Mouse (Mus musculus): ENCODE measurements around the gene Ap3m1. TPM values are rescaled to one million over a fixed set of nuclear protein-coding genes. Genes with fewer than 3 reads are reported as not detected.
A peak's percentile ranks its signal among the peaks of the same experiment; 100 is the strongest.

Ap3m1 gene
- polyA plus RNA-seq, 1 experiment from 2014 or later, result 127 TPM

GRCm38 (mm10) chr14:21088731-21089130 lies 36.4 kb upstream of the Ap3m1 start:
- Histone ChIP-seq H3K36me3 (ENCODE audit: control insufficient read depth, insufficient read depth, low read length) (no peaks in the 10 kb centered on the region), H3K27me3 (ENCODE audit: control insufficient read depth, insufficient read depth, low read length) (no peaks in the 10 kb centered on the region), H3K4me1 (ENCODE audit: control insufficient read depth, insufficient read depth, low read length) (peaks cover 8% of the 10 kb centered on the region), H3K4me3 (ENCODE audit: low read depth, low read length) (no peak overlapping the region), H3K4me2 (ENCODE audit: low read depth) (no peak overlapping the region), H3K27ac (ENCODE audit: low read depth, low read length) (no peak overlapping the region), H3K9me3 (ENCODE audit: control insufficient read depth, low read length) (no peaks in the 10 kb centered on the region), H3K9ac (ENCODE audit: low read length) (no peak overlapping the region)
- WGBS, result 38% methylated on average over 3 of the region's 3 CpGs
- DNase-seq (ENCODE audit: low spot score), result no peak
- no peak for ATAC-seq (ENCODE audit: insufficient read depth, low FRiP score, low TSS enrichment)

DNA sequence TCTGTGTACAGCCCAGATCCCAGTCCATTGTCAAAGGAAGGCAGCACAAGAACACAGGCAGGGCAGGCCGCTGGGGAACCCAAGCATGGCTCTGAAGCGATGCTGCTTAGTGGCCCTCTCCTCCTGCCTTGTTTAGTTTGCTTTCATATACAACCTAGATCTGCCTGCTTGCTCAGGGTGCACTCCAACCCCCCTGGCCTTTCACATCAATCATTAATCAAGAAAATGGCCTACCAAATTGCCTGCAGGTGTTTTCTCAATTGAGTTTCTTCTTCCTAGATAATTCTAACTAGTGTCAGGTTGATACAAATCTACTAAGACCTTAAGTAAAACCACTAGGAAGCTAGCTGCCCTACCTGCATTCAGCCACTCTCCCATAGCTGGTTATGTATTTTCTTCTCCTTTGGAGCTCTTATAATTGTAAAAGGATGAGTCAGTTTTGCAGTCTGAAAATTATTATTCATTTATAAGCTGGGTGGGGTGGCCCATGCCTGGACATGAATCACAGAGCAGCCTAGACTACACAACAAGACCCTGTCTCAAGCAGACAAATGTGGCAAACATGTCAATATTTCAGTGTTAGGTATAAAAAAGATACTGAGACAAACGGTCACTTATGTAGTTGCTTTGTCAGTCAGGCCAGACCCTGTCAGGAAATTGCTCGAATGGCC lies 35.2 kb upstream of the Ap3m1 start:
- no peak for DNase-seq (ENCODE audit: low spot score)
- WGBS, result 62% methylated on average over 4 of the region's 4 CpGs
- no peak for ATAC-seq (ENCODE audit: insufficient read depth, low FRiP score, low TSS enrichment)
- H3K27ac ChIP-seq (ENCODE audit: low read depth, low read length), result 0 out of 2 replicates have a peak overlapping the region, but pooled peaks have one; percentile 35
- peaks cover 8% of the 10 kb centered on the region for H3K4me1 ChIP-seq (ENCODE audit: control insufficient read depth, insufficient read depth, low read length)
- no peaks in the 10 kb centered on the region for H3K27me3 ChIP-seq (ENCODE audit: control insufficient read depth, insufficient read depth, low read length)
- H3K4me3 ChIP-seq (ENCODE audit: low read depth, low read length), result no peak overlapping the region
- no peak overlapping the region for H3K4me2 ChIP-seq (ENCODE audit: low read depth)
- H3K9ac ChIP-seq (ENCODE audit: low read length), result no peak overlapping the region
- H3K36me3 ChIP-seq (ENCODE audit: control insufficient read depth, insufficient read depth, low read length), result no peaks in the 10 kb centered on the region
- no peaks in the 10 kb centered on the region for H3K9me3 ChIP-seq (ENCODE audit: control insufficient read depth, low read length)

DNA sequence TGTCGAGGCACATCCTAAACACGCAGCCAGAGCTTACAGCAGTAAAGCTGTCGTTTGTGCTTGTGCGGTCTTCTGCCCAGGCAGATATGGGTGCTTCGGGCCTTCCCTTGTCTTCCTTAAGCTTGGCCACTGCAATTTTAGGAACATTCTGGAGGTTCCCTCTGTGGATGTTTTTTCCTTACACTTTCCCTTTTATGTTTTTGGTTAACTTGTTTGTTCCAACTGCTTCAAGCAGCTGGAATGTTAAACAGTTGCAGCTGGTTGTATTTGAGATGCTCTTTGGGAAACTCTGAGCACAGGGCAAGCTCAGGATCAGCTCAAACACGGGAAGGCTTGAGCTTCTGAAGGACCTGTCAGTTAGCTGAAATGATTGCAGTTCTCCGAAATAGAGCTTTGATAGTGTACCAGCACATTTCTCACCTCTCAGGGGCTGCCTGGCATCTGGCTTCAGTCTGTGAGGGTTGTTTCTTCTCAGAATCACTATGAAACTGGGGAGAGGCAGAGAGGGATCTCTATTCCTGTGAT lies 34.6 kb upstream of the Ap3m1 start:
- H3K4me2 ChIP-seq (ENCODE audit: low read depth), result no peak overlapping the region
- no peaks in the 10 kb centered on the region for H3K27me3 ChIP-seq (ENCODE audit: control insufficient read depth, insufficient read depth, low read length)
- no peak for ATAC-seq (ENCODE audit: insufficient read depth, low FRiP score, low TSS enrichment)
- DNase-seq (ENCODE audit: low spot score), result no peak
- H3K9me3 ChIP-seq (ENCODE audit: control insufficient read depth, low read length), result no peaks in the 10 kb centered on the region
- H3K36me3 ChIP-seq (ENCODE audit: control insufficient read depth, insufficient read depth, low read length), result no peaks in the 10 kb centered on the region
- no peak overlapping the region for H3K4me3 ChIP-seq (ENCODE audit: low read depth, low read length)
- peaks cover 8% of the 10 kb centered on the region for H3K4me1 ChIP-seq (ENCODE audit: control insufficient read depth, insufficient read depth, low read length)
- no peak overlapping the region for H3K9ac ChIP-seq (ENCODE audit: low read length)
- 43% methylated on average over 7 of the region's 7 CpGs for WGBS
- H3K27ac ChIP-seq (ENCODE audit: low read depth, low read length), result 0 out of 2 replicates have a peak overlapping the region, but pooled peaks have one; percentile 35

DNA sequence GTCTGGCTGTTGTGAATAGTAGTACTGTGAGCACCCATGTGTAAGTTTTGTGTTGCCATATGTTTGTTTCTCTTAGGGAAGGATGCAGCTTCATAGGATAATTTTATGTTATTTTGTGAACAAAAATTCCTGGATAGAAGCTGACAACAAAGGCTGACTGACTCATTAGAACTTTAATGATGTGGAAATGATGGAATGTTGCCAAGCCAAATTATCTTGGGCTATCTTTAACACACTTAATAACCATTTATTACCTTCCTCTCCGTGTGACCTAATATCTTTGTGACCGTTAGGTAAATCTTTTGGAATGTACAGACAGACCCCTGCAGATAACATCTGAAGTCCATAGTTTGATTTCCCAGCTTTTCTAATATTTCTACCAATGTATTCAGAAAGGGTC lies 33.8 kb upstream of the Ap3m1 start:
- Histone ChIP-seq H3K27ac (ENCODE audit: low read depth, low read length) (no peak overlapping the region), H3K9me3 (ENCODE audit: control insufficient read depth, low read length) (no peaks in the 10 kb centered on the region), H3K9ac (ENCODE audit: low read length) (no peak overlapping the region), H3K4me2 (ENCODE audit: low read depth) (no peak overlapping the region), H3K36me3 (ENCODE audit: control insufficient read depth, insufficient read depth, low read length) (no peaks in the 10 kb centered on the region), H3K4me3 (ENCODE audit: low read depth, low read length) (no peak overlapping the region), H3K4me1 (ENCODE audit: control insufficient read depth, insufficient read depth, low read length) (peaks cover 8% of the 10 kb centered on the region), H3K27me3 (ENCODE audit: control insufficient read depth, insufficient read depth, low read length) (no peaks in the 10 kb centered on the region)
- DNase-seq (ENCODE audit: low spot score) (no peak), ATAC-seq (ENCODE audit: insufficient read depth, low FRiP score, low TSS enrichment) (no peak)
- 29% methylated on average over 2 of the region's 2 CpGs for WGBS

- Histone ChIP-seq H3K4me3 (ENCODE audit: low read depth, low read length) (no peak overlapping the region), H3K27me3 (ENCODE audit: control insufficient read depth, insufficient read depth, low read length) (no peaks in the 10 kb centered on the region), H3K9ac (ENCODE audit: low read length) (no peak overlapping the region), H3K27ac (ENCODE audit: low read depth, low read length) (no peak overlapping the region), H3K4me2 (ENCODE audit: low read depth) (no peak overlapping the region), H3K9me3 (ENCODE audit: control insufficient read depth, low read length) (no peaks in the 10 kb centered on the region), H3K4me1 (ENCODE audit: control insufficient read depth, insufficient read depth, low read length) (peaks cover 8% of the 10 kb centered on the region), H3K36me3 (ENCODE audit: control insufficient read depth, insufficient read depth, low read length) (no peaks in the 10 kb centered on the region)
- ATAC-seq (ENCODE audit: insufficient read depth, low FRiP score, low TSS enrichment) (no peak), DNase-seq (ENCODE audit: low spot score) (no peak)
- WGBS, result 86% methylated on average over 5 of the region's 5 CpGs
Measured at GRCm38 (mm10) chr14:21085666-21086065, 33.4 kb upstream of the Ap3m1 start.

GRCm38 (mm10) chr14:21082823-21083222 lies 30.5 kb upstream of the Ap3m1 start:
- Histone ChIP-seq H3K9me3 (ENCODE audit: control insufficient read depth, low read length) (no peaks in the 10 kb centered on the region), H3K4me1 (ENCODE audit: control insufficient read depth, insufficient read depth, low read length) (peaks cover 8% of the 10 kb centered on the region), H3K27me3 (ENCODE audit: control insufficient read depth, insufficient read depth, low read length) (no peaks in the 10 kb centered on the region), H3K4me2 (ENCODE audit: low read depth) (no peak overlapping the region), H3K9ac (ENCODE audit: low read length) (no peak overlapping the region), H3K27ac (ENCODE audit: low read depth, low read length) (no peak overlapping the region), H3K4me3 (ENCODE audit: low read depth, low read length) (no peak overlapping the region), H3K36me3 (ENCODE audit: control insufficient read depth, insufficient read depth, low read length) (no peaks in the 10 kb centered on the region)
- ATAC-seq (ENCODE audit: insufficient read depth, low FRiP score, low TSS enrichment), result no peak
- DNase-seq (ENCODE audit: low spot score), result no peak
- WGBS, result 75% methylated on average over 1 of the region's 1 CpGs

DNA sequence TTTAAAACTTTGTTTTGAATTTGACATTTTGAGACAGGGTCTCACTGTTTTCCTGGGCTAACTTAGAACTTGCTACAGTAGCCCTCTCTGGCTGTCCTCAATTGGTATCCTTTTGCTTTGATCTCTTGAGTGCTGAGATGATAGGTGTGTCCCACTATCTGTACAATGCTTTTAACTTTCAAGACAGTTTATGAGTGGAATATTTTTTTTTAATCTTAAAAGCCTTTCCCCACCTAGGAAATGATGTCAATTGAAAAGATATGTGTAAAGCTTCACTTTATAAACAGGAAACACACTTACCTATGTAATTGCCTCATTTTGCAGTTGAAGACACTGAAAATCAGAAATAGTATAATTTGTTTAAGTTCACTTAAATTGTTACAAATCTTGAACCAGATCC lies 26.2 kb upstream of the Ap3m1 start:
- no peak for ATAC-seq (ENCODE audit: insufficient read depth, low FRiP score, low TSS enrichment)
- DNase-seq (ENCODE audit: low spot score), result no peak
- no peaks in the 10 kb centered on the region for H3K9me3 ChIP-seq (ENCODE audit: control insufficient read depth, low read length)

DNA sequence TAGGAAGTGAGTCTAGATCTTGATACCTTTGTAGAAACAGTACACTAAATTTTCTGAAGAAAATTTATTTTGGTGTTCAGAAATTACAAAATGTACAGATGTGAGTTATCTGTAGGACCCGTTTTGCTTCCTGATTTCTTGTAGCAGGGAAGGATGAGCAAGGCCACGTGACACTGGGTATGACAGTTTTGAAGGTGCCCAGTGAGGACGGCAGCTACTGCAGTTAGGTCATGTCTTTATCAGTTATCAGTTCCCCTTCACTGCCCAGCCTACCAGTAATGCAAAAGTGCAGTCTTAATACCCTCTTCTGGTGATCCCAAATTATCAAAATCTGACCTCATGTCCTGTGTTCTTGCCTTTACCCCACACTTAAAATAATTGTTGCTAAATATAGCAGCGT lies 25.6 kb upstream of the Ap3m1 start:
- no peaks in the 10 kb centered on the region for H3K27me3 ChIP-seq (ENCODE audit: control insufficient read depth, insufficient read depth, low read length)

More for the DNA sequence above, 26.2 kb upstream of the Ap3m1 start:
- Histone ChIP-seq H3K4me2 (ENCODE audit: low read depth) (no peak overlapping the region), H3K27me3 (ENCODE audit: control insufficient read depth, insufficient read depth, low read length) (no peaks in the 10 kb centered on the region), H3K4me1 (ENCODE audit: control insufficient read depth, insufficient read depth, low read length) (no peaks in the 10 kb centered on the region), H3K9ac (ENCODE audit: low read length) (no peak overlapping the region), H3K27ac (ENCODE audit: low read depth, low read length) (no peak overlapping the region), H3K4me3 (ENCODE audit: low read depth, low read length) (no peak overlapping the region), H3K36me3 (ENCODE audit: control insufficient read depth, insufficient read depth, low read length) (no peaks in the 10 kb centered on the region)

DNA sequence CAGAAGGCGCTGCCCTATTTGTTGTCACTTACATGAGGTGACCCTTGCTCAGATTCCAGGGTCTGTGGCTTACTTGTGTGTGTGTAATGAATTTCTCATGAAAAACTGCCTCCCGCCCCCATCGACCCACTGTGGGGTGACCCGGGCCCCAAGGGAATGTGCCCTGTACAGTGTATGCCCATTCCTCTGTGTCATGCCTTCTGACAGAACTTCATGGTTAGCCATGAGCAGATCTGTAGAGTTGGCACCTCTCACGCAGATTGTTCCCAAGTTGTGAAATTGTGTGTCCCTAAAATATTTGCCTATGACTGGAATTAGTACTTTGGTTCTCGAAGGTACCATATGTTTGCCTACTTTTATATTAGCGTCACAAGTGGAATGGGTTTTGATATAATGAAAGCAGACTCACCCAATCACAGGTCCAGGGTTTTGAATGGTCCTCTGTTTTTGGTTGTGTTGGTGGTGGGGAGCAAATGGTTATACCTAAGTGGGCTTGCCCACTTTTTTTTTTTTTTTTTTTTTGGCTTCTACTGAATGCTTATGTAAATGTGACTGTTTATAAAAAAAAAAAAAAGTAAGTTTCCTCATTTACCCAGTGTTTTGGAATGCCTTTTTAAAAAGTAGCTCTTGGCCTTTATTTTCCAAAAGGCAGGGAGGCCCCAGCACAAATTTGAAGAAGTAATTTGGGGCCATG lies 24.3 kb upstream of the Ap3m1 start:
- H3K27me3 ChIP-seq (ENCODE audit: control insufficient read depth, insufficient read depth, low read length), result no peaks in the 10 kb centered on the region
- H3K27ac ChIP-seq (ENCODE audit: low read depth, low read length), result no peak overlapping the region
- H3K4me1 ChIP-seq (ENCODE audit: control insufficient read depth, insufficient read depth, low read length), result no peaks in the 10 kb centered on the region
- H3K9ac ChIP-seq (ENCODE audit: low read length), result peak overlapping the region; percentile 77; the same call in 1 of the 2 replicates
- no peaks in the 10 kb centered on the region for H3K9me3 ChIP-seq (ENCODE audit: control insufficient read depth, low read length)
- H3K4me3 ChIP-seq (ENCODE audit: low read depth, low read length), result peak overlapping the region; percentile 53
- H3K4me2 ChIP-seq (ENCODE audit: low read depth), result peak overlapping the region; percentile 69
- no peaks in the 10 kb centered on the region for H3K36me3 ChIP-seq (ENCODE audit: control insufficient read depth, insufficient read depth, low read length)
- peak; percentile 42 for ATAC-seq (ENCODE audit: insufficient read depth, low FRiP score, low TSS enrichment)
- 46% methylated on average over 7 of the region's 7 CpGs for WGBS
- DNase-seq (ENCODE audit: low spot score), result no peak

More for the DNA sequence above, 25.6 kb upstream of the Ap3m1 start:
- Histone ChIP-seq H3K36me3 (ENCODE audit: control insufficient read depth, insufficient read depth, low read length) (no peaks in the 10 kb centered on the region), H3K9ac (ENCODE audit: low read length) (no peak overlapping the region), H3K27ac (ENCODE audit: low read depth, low read length) (no peak overlapping the region), H3K4me1 (ENCODE audit: control insufficient read depth, insufficient read depth, low read length) (no peaks in the 10 kb centered on the region), H3K4me3 (ENCODE audit: low read depth, low read length) (no peak overlapping the region), H3K9me3 (ENCODE audit: control insufficient read depth, low read length) (no peaks in the 10 kb centered on the region), H3K4me2 (ENCODE audit: low read depth) (no peak overlapping the region)
- no peak for DNase-seq (ENCODE audit: low spot score)
- no peak for ATAC-seq (ENCODE audit: insufficient read depth, low FRiP score, low TSS enrichment)
- 92% methylated on average over 4 of the region's 4 CpGs for WGBS

Measured in neural tube, embryonic 11.5 days (tissue).